Mouse (Mus musculus): ENCODE data around the gene Dnmbp. TPM values are rescaled to one million over a fixed set of nuclear protein-coding genes. Genes with fewer than 3 reads are reported as not detected.

The Dnmbp gene
- total RNA-seq, 1 experiment from 2014 or later, result 17.4 TPM

- ATAC-seq (replicated peaks in 1 of 2; ENCODE audit: insufficient read depth in 1 of 2, low FRiP score in 2 of 2, low TSS enrichment in 1 of 2, low read depth in 1 of 2, poor library complexity in 2 of 2, severe bottlenecking in 2 of 2), result no peak
Observed at GRCm38 (mm10) chr19:43894821-43895220, 45.2 kb downstream of the Dnmbp start.

- no peak for ATAC-seq (replicated peaks in 1 of 2; ENCODE audit: insufficient read depth in 1 of 2, low FRiP score in 2 of 2, low TSS enrichment in 1 of 2, low read depth in 1 of 2, poor library complexity in 2 of 2, severe bottlenecking in 2 of 2)
Observed at GRCm38 (mm10) chr19:43894070-43894469, 45.9 kb downstream of the Dnmbp start.

- no peak for ATAC-seq (replicated peaks in 1 of 2; ENCODE audit: insufficient read depth in 1 of 2, low FRiP score in 2 of 2, low TSS enrichment in 1 of 2, low read depth in 1 of 2, poor library complexity in 2 of 2, severe bottlenecking in 2 of 2)
Observed at GRCm38 (mm10) chr19:43890487-43890886, 49.5 kb downstream of the Dnmbp start.

- no peak for ATAC-seq (replicated peaks in 1 of 2; ENCODE audit: insufficient read depth in 1 of 2, low FRiP score in 2 of 2, low TSS enrichment in 1 of 2, low read depth in 1 of 2, poor library complexity in 2 of 2, severe bottlenecking in 2 of 2)
Observed at GRCm38 (mm10) chr19:43887725-43888124, 52.3 kb downstream of the Dnmbp start.

- no peak for ATAC-seq (replicated peaks in 1 of 2; ENCODE audit: insufficient read depth in 1 of 2, low FRiP score in 2 of 2, low TSS enrichment in 1 of 2, low read depth in 1 of 2, poor library complexity in 2 of 2, severe bottlenecking in 2 of 2)
Observed at GRCm38 (mm10) chr19:43887242-43887641, 52.7 kb downstream of the Dnmbp start.

GRCm38 (mm10) chr19:43886371-43887099 is 53.5 kb downstream of the Dnmbp start:
- no peak for ATAC-seq (replicated peaks in 1 of 2; ENCODE audit: insufficient read depth in 1 of 2, low FRiP score in 2 of 2, low TSS enrichment in 1 of 2, low read depth in 1 of 2, poor library complexity in 2 of 2, severe bottlenecking in 2 of 2)

- ATAC-seq (replicated peaks in 1 of 2; ENCODE audit: insufficient read depth in 1 of 2, low FRiP score in 2 of 2, low TSS enrichment in 1 of 2, low read depth in 1 of 2, poor library complexity in 2 of 2, severe bottlenecking in 2 of 2), result peak; percentile 55 to 72; a peak in 3 of 4 replicates
Observed at GRCm38 (mm10) chr19:43884668-43885498, 55.1 kb downstream of the Dnmbp start.

- ATAC-seq (replicated peaks in 1 of 2; ENCODE audit: insufficient read depth in 1 of 2, low FRiP score in 2 of 2, low TSS enrichment in 1 of 2, low read depth in 1 of 2, poor library complexity in 2 of 2, severe bottlenecking in 2 of 2), result no peak
Observed at GRCm38 (mm10) chr19:43882895-43883573, 57.0 kb downstream of the Dnmbp start.

GRCm38 (mm10) chr19:43881615-43882014 is 58.4 kb downstream of the Dnmbp start:
- no peak for ATAC-seq (replicated peaks in 1 of 2; ENCODE audit: insufficient read depth in 1 of 2, low FRiP score in 2 of 2, low TSS enrichment in 1 of 2, low read depth in 1 of 2, poor library complexity in 2 of 2, severe bottlenecking in 2 of 2)

- no peak for ATAC-seq (replicated peaks in 1 of 2; ENCODE audit: insufficient read depth in 1 of 2, low FRiP score in 2 of 2, low TSS enrichment in 1 of 2, low read depth in 1 of 2, poor library complexity in 2 of 2, severe bottlenecking in 2 of 2)
Observed at GRCm38 (mm10) chr19:43880420-43880819, 59.6 kb downstream of the Dnmbp start.

GRCm38 (mm10) chr19:43879401-43880212 is 60.4 kb downstream of the Dnmbp start:
- ATAC-seq (replicated peaks in 1 of 2; ENCODE audit: insufficient read depth in 1 of 2, low FRiP score in 2 of 2, low TSS enrichment in 1 of 2, low read depth in 1 of 2, poor library complexity in 2 of 2, severe bottlenecking in 2 of 2), result peak; percentile 22 to 51; a peak in 1 of 4 replicates

- ATAC-seq (replicated peaks in 1 of 2; ENCODE audit: insufficient read depth in 1 of 2, low FRiP score in 2 of 2, low TSS enrichment in 1 of 2, low read depth in 1 of 2, poor library complexity in 2 of 2, severe bottlenecking in 2 of 2), result no peak
Observed at GRCm38 (mm10) chr19:43878111-43879092, 61.6 kb downstream of the Dnmbp start.

- no peak for ATAC-seq (replicated peaks in 1 of 2; ENCODE audit: insufficient read depth in 1 of 2, low FRiP score in 2 of 2, low TSS enrichment in 1 of 2, low read depth in 1 of 2, poor library complexity in 2 of 2, severe bottlenecking in 2 of 2)
Observed at GRCm38 (mm10) chr19:43877364-43877763, 62.6 kb downstream of the Dnmbp start.

GRCm38 (mm10) chr19:43875996-43876395 is 64.0 kb downstream of the Dnmbp start:
- no peak for ATAC-seq (replicated peaks in 1 of 2; ENCODE audit: insufficient read depth in 1 of 2, low FRiP score in 2 of 2, low TSS enrichment in 1 of 2, low read depth in 1 of 2, poor library complexity in 2 of 2, severe bottlenecking in 2 of 2)

- no peak for ATAC-seq (replicated peaks in 1 of 2; ENCODE audit: insufficient read depth in 1 of 2, low FRiP score in 2 of 2, low TSS enrichment in 1 of 2, low read depth in 1 of 2, poor library complexity in 2 of 2, severe bottlenecking in 2 of 2)
Observed at GRCm38 (mm10) chr19:43874351-43874750, 65.6 kb downstream of the Dnmbp start.

- no peak for ATAC-seq (replicated peaks in 1 of 2; ENCODE audit: insufficient read depth in 1 of 2, low FRiP score in 2 of 2, low TSS enrichment in 1 of 2, low read depth in 1 of 2, poor library complexity in 2 of 2, severe bottlenecking in 2 of 2)
Observed at GRCm38 (mm10) chr19:43870418-43870817, 69.6 kb downstream of the Dnmbp start.

All from hematopoietic stem cell, adult 5-6 weeks (primary cell).